Mouse (Mus musculus) heart, embryonic 10.5 days (tissue): ENCODE data around the gene Pigs. TPM values are rescaled to one million over a fixed set of nuclear protein-coding genes. Genes with fewer than 3 reads are reported as not detected.

ENCODE experiments used
- DNase-seq: peaks from one replicate; pipeline ENCODE4 v3.0.0-alpha.2; 2017; ENCODE audit warnings: low spot score
- H3K27ac ChIP-seq: fragments of 300-500 bp; sonication (generic); 2 replicates; pipeline ENCODE4 v1.5.1; 2016; ENCODE audit warnings: mild to moderate bottlenecking
- H3K27me3 ChIP-seq: fragments of 300-500 bp; sonication (generic); 2 replicates; pipeline ENCODE4 v1.6.1; 2016; ENCODE audit warnings: mild to moderate bottlenecking; ENCODE audit not compliant: poor library complexity, insufficient read depth, severe bottlenecking
- H3K36me3 ChIP-seq: fragments of 300-500 bp; sonication (generic); 2 replicates; pipeline ENCODE4 v1.6.1; 2016; ENCODE audit warnings: mild to moderate bottlenecking, moderate library complexity
- H3K4me1 ChIP-seq: fragments of 300-500 bp; sonication (generic); 2 replicates; pipeline ENCODE4 v1.6.1; 2016; ENCODE audit warnings: mild to moderate bottlenecking
- H3K4me3 ChIP-seq: fragments of 300-500 bp; sonication (generic); 2 replicates; pipeline ENCODE4 v1.5.1; 2016; ENCODE audit warnings: mild to moderate bottlenecking, moderate library complexity
- H3K9me3 ChIP-seq: fragments of 300-500 bp; sonication (generic); 2 replicates; pipeline ENCODE4 v1.6.1; 2016; ENCODE audit warnings: mild to moderate bottlenecking, moderate library complexity
- WGBS: fragments of 180-500 bp; shearing (Covaris S2); methylation state at CpG from one replicate; pipeline ENCODE4 v1.1.7; 2016; 5-methylcytosine and 5-hydroxymethylcytosine counted together
- polyA plus RNA-seq: library from polyadenylated mRNA; unstranded; fragments of >200 nt; fragmentation: Nextera tagmentation; extraction: Ambion mirVana; gene quantifications from 2 replicates; pipeline ENCODE4 v1.2.1, GENCODE M21; 2016

The Pigs gene
- polyA plus RNA-seq, 1 experiment from 2014 or later: 72.0 TPM

DNA sequence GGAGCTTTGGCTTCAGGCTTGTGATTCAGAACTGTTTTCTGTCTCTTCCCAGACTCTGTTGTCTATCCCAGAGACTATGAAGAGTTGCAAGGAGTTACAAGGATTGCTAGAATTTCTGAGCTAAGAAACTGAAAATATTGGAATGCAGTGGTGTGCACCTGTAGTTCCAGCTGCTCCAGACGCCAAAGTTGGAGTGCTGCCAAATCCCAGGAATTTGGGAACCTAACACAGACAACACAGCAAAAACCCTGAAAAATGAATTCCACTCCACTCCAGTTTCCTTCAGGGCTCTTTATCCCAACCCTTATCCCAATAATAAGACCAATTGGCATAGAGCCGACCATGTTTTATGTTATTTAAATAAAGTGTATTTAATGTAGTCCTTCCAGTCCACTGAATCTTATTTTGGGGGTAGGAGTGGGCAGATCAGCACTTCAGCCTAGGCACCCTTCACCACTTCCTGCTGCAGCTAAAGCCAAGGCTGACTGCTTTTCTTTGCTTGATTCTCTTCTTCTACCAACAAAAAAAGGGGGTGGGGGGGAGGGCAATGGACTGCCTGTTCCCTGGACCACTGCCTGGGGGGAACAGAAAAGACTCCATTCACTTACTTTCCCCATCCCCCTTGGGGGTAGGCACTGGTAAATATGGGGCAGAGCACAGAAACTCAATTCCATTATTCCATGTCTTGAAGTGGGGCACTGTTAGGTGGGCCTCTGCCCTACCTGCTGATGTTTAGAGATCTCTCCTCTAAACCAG lies 6.0 kb upstream of the Pigs start:
- Histone ChIP-seq H3K36me3 (peaks cover 75% of the 10 kb centered on the region), H3K4me1 (peaks cover 23% of the 10 kb centered on the region), H3K27ac (peak overlapping the region; percentile 71), H3K9me3 (no peaks in the 10 kb centered on the region), H3K4me3 (peak overlapping the region; percentile 44), H3K27me3 (no peaks in the 10 kb centered on the region)
- no peak for DNase-seq
- WGBS: 69% methylated on average over 2 of the region's 2 CpGs

DNA sequence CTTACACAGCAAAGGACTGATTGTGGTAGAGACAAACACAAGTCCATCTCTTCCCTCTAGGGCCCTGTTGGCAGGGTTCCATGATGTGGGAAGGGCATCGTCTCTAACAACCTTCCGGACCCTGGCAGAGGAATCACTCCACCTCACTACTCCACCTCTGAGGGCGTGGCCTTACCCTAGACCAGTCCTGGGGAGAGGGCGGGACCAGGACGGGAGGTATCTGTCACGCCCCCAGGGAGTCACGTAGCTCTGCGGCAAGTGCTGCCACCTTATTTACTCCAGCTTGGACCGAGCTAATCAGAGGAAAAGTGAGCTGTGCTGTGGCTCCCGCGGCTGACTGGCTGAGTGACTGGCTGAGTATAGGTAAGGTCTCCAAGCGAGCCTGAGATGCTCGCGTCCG lies 5.4 kb upstream of the Pigs start, which contains the start of gene Aldoc:
TSS of gene Aldoc (plus strand) at position 109 of the 400 bp plus-strand sequence.
- H3K4me1 ChIP-seq: peaks cover 23% of the 10 kb centered on the region
- H3K4me3 ChIP-seq: peak within 1 kb of the TSS; percentile 44
- H3K9me3 ChIP-seq: no peaks in the 10 kb centered on the region
- 4% methylated on average over 15 of the region's 15 CpGs for WGBS
- H3K27ac ChIP-seq: peak within 1 kb of the TSS; percentile 71
- DNase-seq: peak; percentile 96
- no peaks in the 10 kb centered on the region for H3K27me3 ChIP-seq
- peaks cover 69% of the 10 kb centered on the region for H3K36me3 ChIP-seq

DNA sequence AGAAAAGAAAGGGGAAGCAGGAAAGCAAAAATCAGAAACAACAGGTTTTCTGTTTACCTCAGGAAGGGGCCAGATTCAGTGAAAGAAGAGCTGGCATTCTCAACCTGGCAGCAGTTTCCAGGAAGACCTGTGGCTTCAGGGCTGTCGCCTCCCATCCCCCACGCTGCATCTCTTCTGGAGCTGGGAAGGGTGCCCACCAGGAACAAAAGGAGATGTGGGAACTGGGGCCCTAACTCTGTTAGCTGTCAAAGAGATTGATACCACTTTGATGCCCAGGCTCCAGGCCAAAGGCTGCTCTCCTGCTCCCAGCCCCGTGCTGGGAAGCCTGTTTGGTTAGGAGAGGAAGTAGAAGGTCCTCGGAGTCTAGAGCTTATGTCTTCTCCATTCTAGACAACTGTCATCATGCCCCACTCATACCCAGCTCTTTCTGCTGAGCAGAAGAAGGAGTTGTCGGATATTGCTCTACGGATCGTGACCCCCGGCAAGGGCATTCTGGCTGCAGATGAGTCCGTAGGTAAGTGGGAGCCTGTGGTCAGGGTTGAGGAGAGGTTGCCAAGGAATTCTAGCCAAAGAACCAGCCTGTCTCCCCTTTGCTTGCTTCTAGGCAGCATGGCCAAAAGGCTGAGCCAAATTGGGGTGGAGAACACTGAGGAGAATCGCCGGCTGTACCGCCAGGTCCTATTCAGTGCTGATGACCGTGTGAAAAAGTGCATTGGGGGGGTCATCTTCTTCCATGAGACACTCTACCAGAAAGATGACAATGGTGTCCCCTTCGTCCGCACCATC lies 4.0 kb upstream of the Pigs start:
- WGBS: 87% methylated on average over 15 of the region's 15 CpGs
- no peak for DNase-seq

DNA sequence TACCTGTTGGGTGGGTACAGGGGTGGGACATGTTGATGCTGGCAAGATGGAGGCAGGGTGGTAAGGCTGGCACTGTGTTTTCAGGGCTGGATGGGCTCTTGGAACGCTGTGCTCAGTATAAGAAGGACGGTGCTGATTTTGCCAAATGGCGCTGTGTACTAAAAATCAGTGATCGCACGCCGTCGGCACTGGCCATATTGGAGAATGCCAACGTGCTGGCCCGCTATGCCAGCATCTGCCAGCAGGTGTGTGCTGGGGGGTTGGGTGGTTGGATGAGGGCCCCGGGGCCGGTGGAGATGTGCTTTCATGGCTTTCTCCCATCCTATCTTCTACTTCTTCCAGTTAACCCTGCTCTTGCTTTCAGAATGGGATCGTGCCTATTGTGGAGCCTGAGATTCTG lies 3.2 kb upstream of the Pigs start:
- 91% methylated on average over 12 of the region's 12 CpGs for WGBS
- Histone ChIP-seq H3K4me1 (peaks cover 32% of the 10 kb centered on the region), H3K9me3 (no peaks in the 10 kb centered on the region), H3K27me3 (no peaks in the 10 kb centered on the region), H3K27ac (no peak overlapping the region), H3K36me3 (peaks cover 48% of the 10 kb centered on the region), H3K4me3 (no peak overlapping the region)
- no peak for DNase-seq

More for the DNA sequence above, 4.0 kb upstream of the Pigs start:
- Histone ChIP-seq H3K4me1 (peaks cover 30% of the 10 kb centered on the region), H3K27ac (no peak overlapping the region), H3K27me3 (no peaks in the 10 kb centered on the region), H3K4me3 (no peak overlapping the region), H3K36me3 (peaks cover 55% of the 10 kb centered on the region), H3K9me3 (no peaks in the 10 kb centered on the region)

DNA sequence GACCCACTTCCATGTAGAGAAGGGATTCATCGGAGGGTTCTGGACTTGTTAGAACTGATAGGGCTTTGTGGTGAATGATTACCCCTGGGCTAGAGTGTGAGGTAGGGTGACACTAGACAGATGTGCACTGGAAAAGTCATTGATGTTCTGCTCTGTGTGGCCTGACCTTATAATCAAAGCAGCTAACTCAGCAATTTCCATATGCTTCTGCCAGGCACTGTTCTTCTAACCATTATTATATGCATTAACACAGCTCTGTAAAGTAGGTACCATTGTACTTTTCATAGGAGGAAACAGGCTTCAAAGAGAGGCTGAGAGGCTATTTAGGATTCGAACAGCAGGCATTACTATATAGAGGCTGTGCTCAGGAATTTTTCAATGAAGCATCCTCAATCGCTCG lies 1.0 kb upstream of the Pigs start:
- H3K9me3 ChIP-seq: no peaks in the 10 kb centered on the region
- peaks cover 29% of the 10 kb centered on the region for H3K36me3 ChIP-seq
- no peak overlapping the region for H3K4me3 ChIP-seq
- H3K4me1 ChIP-seq: peaks cover 29% of the 10 kb centered on the region
- 90% methylated on average over 4 of the region's 4 CpGs for WGBS
- DNase-seq: no peak
- no peaks in the 10 kb centered on the region for H3K27me3 ChIP-seq
- no peak overlapping the region for H3K27ac ChIP-seq

DNA sequence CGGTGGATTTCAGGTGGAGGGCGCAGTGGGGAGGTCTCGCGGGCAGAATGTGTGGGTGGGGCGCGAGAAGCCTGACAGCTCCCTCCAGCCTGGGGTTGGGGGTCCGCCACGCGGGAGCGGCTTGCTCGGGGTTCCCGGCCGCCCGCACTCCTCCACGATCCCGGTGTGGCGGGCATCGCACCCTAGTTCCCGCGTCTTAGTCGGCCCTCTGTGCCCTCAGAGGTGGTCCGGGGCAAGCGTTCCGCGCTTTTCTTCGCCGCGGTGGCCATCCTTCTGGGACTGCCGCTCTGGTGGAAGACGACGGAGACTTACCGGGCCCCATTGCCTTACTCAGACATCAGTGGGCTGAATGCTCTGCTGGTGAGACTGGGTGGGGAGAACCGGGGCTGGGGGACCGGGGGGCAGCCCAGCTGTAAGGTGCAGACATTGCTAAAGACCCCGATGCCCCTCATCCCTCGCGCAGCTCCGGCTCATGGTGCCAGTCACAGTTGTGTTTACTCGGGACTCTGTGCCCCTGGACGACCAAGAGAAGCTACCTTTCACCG lies 369 bp downstream of the Pigs start:
- Histone ChIP-seq H3K27ac (peak overlapping the region; percentile 85), H3K9me3 (no peaks in the 10 kb centered on the region), H3K4me3 (peak overlapping the region; percentile 91), H3K27me3 (no peaks in the 10 kb centered on the region), H3K4me1 (peaks cover 15% of the 10 kb centered on the region), H3K36me3 (peaks cover 35% of the 10 kb centered on the region)
- WGBS: 1% methylated on average over 41 of the region's 41 CpGs
- no peak for DNase-seq

DNA sequence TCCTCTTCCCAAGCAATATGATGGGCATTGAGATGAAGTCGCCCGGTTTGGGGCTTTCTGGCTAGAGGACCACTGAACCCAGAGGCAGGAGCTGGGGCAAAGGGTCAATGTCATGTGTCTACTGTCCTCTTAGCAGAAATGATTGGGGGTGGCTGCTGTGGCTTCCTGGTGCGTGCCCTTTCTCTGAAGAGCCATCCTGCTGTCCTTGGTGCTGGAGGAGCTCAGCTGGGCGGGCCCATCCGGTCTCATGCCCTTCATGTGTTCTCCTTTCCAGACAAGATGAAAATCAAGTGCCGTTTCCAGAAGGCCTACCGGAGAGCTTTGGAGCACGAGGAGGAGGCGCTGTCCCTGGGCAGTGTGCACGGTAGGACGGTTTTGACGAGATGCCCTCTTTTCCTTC lies 4.5 kb downstream of the Pigs start:
- WGBS: 93% methylated on average over 12 of the region's 12 CpGs
- Histone ChIP-seq H3K36me3 (peaks cover 51% of the 10 kb centered on the region), H3K9me3 (no peaks in the 10 kb centered on the region)

DNA sequence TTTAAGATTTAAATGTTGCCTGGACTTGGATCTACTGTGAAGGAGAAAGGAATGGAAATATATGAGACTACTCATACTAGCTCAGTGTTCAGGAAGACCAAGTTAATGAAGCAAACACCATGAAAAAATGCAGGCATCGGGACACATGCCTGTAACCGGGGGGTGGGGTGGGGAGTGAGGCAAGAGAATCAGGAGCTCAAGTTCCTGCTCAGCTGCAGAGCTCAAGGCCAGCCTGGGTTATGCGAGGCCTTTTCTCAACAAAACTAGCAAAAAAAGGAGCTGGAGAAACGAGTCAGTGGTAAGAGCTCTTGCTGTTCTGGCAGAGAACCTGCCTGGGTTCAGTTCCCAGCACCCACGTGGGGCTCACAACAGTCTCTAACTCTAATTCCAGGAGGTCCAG lies 5.8 kb downstream of the Pigs start:
- Histone ChIP-seq H3K4me1 (peaks cover 4% of the 10 kb centered on the region), H3K36me3 (peaks cover 59% of the 10 kb centered on the region), H3K9me3 (no peaks in the 10 kb centered on the region), H3K27ac (no peak overlapping the region), H3K4me3 (no peak overlapping the region), H3K27me3 (no peaks in the 10 kb centered on the region)
- no peak for DNase-seq
- 85% methylated on average over 5 of the region's 5 CpGs for WGBS

More for the DNA sequence above, 4.5 kb downstream of the Pigs start:
- H3K27ac ChIP-seq: no peak overlapping the region
- H3K27me3 ChIP-seq: no peaks in the 10 kb centered on the region
- peaks cover 8% of the 10 kb centered on the region for H3K4me1 ChIP-seq
- no peak overlapping the region for H3K4me3 ChIP-seq
- peak; percentile 65 for DNase-seq

DNA sequence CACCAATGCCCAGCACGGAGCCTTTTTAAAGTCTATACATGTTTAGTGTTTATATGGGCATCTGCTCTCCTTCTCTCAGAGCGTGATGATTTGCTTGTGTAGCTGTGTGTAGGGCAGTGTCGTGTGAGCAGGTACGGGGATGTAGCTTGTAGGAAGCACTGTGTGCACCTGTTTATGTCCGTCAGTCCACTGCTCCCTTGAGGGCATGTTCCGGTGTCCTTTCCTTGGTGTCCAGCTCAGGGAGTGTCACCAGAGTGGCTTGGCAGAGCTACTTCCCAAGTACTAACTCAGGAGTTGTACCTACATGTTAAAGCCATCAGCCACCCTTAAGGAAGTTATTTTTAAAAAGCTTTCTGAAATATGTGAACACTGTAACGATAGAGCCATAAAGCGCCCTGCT lies 8.8 kb downstream of the Pigs start:
- Histone ChIP-seq H3K4me3 (no peak overlapping the region), H3K4me1 (no peaks in the 10 kb centered on the region), H3K27ac (no peak overlapping the region), H3K36me3 (peaks cover 83% of the 10 kb centered on the region), H3K9me3 (no peaks in the 10 kb centered on the region), H3K27me3 (no peaks in the 10 kb centered on the region)
- no peak for DNase-seq
- 95% methylated on average over 8 of the region's 8 CpGs for WGBS

DNA sequence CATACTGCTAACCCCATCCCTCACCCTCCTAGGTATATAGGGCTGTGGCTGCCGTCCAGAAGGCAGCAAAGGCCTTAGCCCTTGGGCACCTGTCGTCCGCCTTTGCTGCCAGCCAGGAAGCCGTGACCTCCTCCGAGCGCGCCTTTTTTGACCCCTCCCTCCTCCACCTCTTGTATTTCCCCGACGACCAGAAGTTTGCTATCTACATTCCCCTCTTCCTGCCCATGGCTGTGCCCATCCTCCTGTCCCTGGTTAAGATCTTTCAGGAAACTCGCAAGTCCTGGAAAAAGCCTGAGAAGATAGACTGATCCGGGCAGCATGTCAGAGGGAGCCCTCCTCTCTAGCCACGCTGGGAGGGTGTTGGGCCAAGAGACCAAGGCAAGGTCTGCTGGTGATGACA lies 13.5 kb downstream of the Pigs start:
- no peaks in the 10 kb centered on the region for H3K27me3 ChIP-seq
- no peaks in the 10 kb centered on the region for H3K9me3 ChIP-seq
- WGBS: 69% methylated on average over 12 of the region's 12 CpGs
- peaks cover 39% of the 10 kb centered on the region for H3K4me1 ChIP-seq
- DNase-seq: no peak
- no peak overlapping the region for H3K4me3 ChIP-seq
- H3K27ac ChIP-seq: no peak overlapping the region
- H3K36me3 ChIP-seq: peaks cover 44% of the 10 kb centered on the region

DNA sequence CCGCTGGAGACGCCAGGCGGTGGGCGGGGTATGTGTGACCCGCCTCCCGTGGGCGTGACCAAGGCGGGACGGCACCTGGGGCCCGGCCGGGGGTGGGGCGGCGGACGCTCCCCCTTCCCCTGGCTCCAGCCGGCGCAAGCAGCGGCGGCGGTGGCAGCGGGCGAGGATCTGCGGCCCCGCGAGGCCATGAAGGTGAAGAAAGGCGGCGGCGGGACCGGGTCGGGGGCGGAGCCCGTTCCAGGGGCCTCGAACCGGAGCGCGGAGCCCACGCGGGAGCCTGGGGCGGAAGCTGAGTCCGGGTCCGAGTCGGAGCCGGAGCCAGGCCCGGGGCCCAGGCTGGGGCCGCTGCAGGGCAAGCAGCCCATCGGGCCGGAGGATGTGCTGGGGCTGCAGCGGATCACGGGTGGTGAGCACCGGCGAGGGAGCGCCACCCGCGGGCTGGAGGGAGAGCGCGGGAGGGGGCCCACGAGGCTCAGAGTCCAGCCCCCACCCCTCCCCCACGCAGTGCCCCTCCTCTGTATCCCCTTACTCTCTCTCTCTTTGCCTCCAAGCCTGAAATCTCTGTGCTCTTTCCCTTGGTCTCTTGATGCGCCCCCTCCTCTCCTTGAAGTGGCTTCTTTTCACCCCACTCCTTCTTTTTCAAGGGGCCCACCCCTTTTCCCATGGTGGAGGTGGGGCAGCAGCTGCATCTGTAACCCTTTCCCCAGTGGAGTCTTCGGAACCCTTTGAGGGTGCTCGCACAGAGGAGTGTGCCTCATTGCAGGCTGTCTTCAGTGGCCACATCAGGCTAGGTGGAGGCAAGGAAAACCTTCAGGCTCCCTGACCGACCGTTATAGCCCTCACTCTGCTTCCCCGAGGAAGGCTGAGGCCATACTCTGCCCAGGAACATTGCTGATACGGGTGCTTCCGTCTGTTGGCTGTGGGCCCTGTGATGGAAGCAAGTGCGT lies 15.4 kb downstream of the Pigs start, which contains the start of gene Unc119:
TSS of gene Unc119 (plus strand) at position 102 of the 947 bp plus-strand sequence.
- Histone ChIP-seq H3K4me1 (peaks cover 54% of the 10 kb centered on the region), H3K4me3 (peak within 1 kb of the TSS; percentile 96), H3K9me3 (no peaks in the 10 kb centered on the region), H3K27me3 (no peaks in the 10 kb centered on the region), H3K36me3 (peaks cover 41% of the 10 kb centered on the region), H3K27ac (peak within 1 kb of the TSS; percentile 96)
- 2% methylated on average over 62 of the region's 66 CpGs for WGBS
- DNase-seq: peak; percentile 92

DNA sequence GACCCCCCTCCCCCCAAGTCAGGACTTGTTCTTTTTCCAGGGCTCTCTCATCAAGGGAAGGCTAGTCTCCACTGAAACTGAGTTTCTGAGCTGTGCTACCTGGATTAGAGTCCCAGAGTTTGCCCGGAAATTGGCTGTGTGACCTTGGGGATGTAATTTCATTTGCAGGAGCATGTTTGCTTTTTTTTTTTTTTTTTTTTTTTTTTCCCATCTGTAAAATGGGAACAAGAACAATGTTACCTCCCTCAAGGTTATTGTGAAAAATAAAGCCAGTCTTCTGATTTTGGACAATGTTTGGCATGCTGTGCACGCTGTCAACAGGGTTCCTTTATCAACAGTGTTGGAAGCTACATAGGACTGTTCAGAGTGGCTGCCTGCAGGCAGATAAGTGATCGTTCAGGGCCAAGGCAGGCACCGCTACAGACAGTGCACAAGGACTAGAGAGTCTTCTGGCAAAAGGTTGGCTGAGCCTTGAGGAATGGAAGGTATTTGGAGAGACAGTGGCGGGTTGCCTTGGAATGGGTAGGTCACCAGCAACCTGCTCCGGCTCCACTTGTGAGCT lies 16.2 kb downstream of the Pigs start:
- peak overlapping the region; percentile 96 for H3K27ac ChIP-seq
- peaks cover 57% of the 10 kb centered on the region for H3K4me1 ChIP-seq
- H3K36me3 ChIP-seq: peaks cover 40% of the 10 kb centered on the region
- peak overlapping the region; percentile 96 for H3K4me3 ChIP-seq
- WGBS: 48% methylated on average over 6 of the region's 6 CpGs
- H3K9me3 ChIP-seq: no peaks in the 10 kb centered on the region
- H3K27me3 ChIP-seq: no peaks in the 10 kb centered on the region
- DNase-seq: no peak
